8 mouse cellular contexts compared by ENCODE assay signal in the genomic region with DNA sequence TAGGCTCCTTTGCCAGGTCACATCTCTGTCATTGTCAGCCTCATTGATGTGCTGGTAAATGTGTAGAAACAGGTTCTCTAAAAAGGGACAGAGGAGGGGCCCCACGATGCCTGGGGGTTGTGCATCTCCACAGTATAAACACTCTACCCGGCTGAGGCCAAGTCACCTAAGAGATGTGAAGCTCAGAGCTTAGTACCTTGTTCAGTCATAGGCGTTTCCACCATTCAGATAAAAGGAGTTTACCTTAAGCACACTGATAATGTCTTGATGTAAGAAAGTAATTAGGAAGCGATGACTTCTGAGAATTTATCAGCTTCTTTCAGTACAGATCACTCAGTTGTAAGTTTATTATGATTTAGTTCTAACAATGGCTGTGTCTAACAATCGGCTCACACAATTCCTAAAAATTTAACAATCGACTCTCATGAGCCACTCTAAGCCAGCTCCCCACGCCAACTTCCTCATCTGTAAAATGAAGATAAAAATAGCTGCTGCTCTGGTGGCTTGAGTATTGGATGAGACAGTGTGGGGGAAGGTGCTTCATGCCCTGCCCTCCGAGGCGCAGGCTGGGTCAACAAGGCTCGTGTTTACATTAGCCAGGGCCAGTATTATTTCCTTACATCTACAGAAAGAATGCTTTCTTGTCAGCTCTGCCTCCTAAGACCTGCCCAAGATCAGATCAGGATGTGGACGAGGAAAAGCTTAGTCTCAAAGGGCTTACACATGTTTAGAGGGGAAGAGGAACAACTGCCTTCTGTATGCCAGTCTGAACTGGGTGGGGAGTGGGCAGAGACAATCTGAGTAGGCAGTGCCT. TPM values are rescaled to one million over a fixed set of nuclear protein-coding genes. Genes with fewer than 3 reads are reported as not detected.
A peak's percentile ranks its signal among the peaks of the same experiment; 100 is the strongest.
DNase-seq lines count a peak whose midpoint lies in the region; ATAC-seq lines count a peak whose summit lies in the region.
"Had no signal": no experiment of that assay in that cellular context is flagged by ENCODE, and none has a peak within 500 bp of the region (broad histone marks: within the 10 kb centered on the region; RNA-seq: fewer than 3 reads in every experiment).

No protein-coding gene starts in this region.

- H3K4me2 ChIP-seq in liver, embryonic 15.5 days, result peak overlapping the region; percentile 49

- H3K4me1 ChIP-seq in liver, embryonic 15.5 days (replicated peaks), result peaks cover 70% of the 10 kb centered on the region

- 2% methylated on average over 11 of the region's 11 CpGs for WGBS in liver, embryonic 15.5 days (ENCODE audit: insufficient replicate concordance)

- H3K27me3 ChIP-seq in liver, embryonic 15.5 days, result no peaks in the 10 kb centered on the region

- no peak overlapping the region for H3K4me3 ChIP-seq in liver, embryonic 15.5 days (replicated peaks)
- H3K4me3 ChIP-seq: erythroblast, embryonic 14.5 days had no signal

- H3K36me3 ChIP-seq in liver, embryonic 15.5 days (replicated peaks), result 0 out of 2 replicates have a peak, but pooled peaks cover 3% of the 10 kb centered on the region

- ATAC-seq in liver, embryonic 15.5 days (ENCODE audit: insufficient read depth), result peak; percentile 65
- ATAC-seq in neutrophil, adult 5-6 weeks (ENCODE audit: extremely low read depth, insufficient number of reproducible peaks, low FRiP score, poor library complexity, severe bottlenecking), result peak; percentile 39; the same call in 1 of the 2 replicates
- no peak for ATAC-seq in activated CD4-positive, CD25-positive, alpha-beta regulatory T cell, adult 4 months

- DNase-seq in spleen, postnatal 36 days (ENCODE audit: low spot score in 2 of 2), result peak; percentile 64 to 66
- no peak for DNase-seq in spleen, adult 12 weeks (ENCODE audit: low spot score)
- peak; percentile 51 to 62 for DNase-seq in heart, adult 9 months (ENCODE audit: low spot score in 2 of 2)
- no peak for DNase-seq in frontal cortex, postnatal 14 days (ENCODE audit: low spot score in 2 of 2)

- peak overlapping the region; percentile 65 for H3K27ac ChIP-seq in liver, embryonic 15.5 days (replicated peaks)

- H3K9me3 ChIP-seq in liver, embryonic 15.5 days (replicated peaks), result no peaks in the 10 kb centered on the region

- no peak overlapping the region for H3K9ac ChIP-seq in liver, embryonic 15.5 days

RNA-seq across cellular contexts. Expression of gene Spns2, which starts 22.8 kb away (rescaled TPM):
- 4.1 and 5.3 TPM in 2 replicates for polyA plus RNA-seq in liver, embryonic 15.5 days (2015; fragmentation: Nextera tagmentation; extraction: Ambion mirVana)
- total RNA-seq in neutrophil, adult 5-6 weeks (2017), result 15.7 and 19.3 TPM in 2 replicates
- not detected for polyA plus RNA-seq in activated CD4-positive, CD25-positive, alpha-beta regulatory T cell, adult 4 months (2017; shearing (Covaris generic))

RNA-seq across cellular contexts. Expression of gene Mybbp1a, which starts 25.7 kb away (rescaled TPM):
- 66.0 and 70.7 TPM in 2 replicates for polyA plus RNA-seq in liver, embryonic 15.5 days (2015; fragmentation: Nextera tagmentation; extraction: Ambion mirVana)
- total RNA-seq in neutrophil, adult 5-6 weeks (2017), result 57.1 and 73.4 TPM in 2 replicates
- 10 to 100 TPM; 55.5 to 77.9 TPM for polyA plus RNA-seq in activated CD4-positive, CD25-positive, alpha-beta regulatory T cell, adult 4 months (2017; shearing (Covaris generic))

RNA-seq across cellular contexts. Expression of gene Ggt6, which starts 31.6 kb away (rescaled TPM):
- polyA plus RNA-seq in liver, embryonic 15.5 days (2015; fragmentation: Nextera tagmentation; extraction: Ambion mirVana), result 0.32 and 0.36 TPM in 2 replicates
- total RNA-seq in neutrophil, adult 5-6 weeks (2017), result not detected in 2 replicates
- polyA plus RNA-seq in activated CD4-positive, CD25-positive, alpha-beta regulatory T cell, adult 4 months (2017; shearing (Covaris generic)), result not detected
- polyA plus RNA-seq: erythroblast, embryonic 14.5 days had no signal

RNA-seq across cellular contexts. Expression of gene Smtnl2, which starts 55.4 kb away (rescaled TPM):
- polyA plus RNA-seq in liver, embryonic 15.5 days (2015; fragmentation: Nextera tagmentation; extraction: Ambion mirVana), result 4.2 and 4.5 TPM in 2 replicates
- not detected in 2 replicates for total RNA-seq in neutrophil, adult 5-6 weeks (2017)
- not detected for polyA plus RNA-seq in activated CD4-positive, CD25-positive, alpha-beta regulatory T cell, adult 4 months (2017; shearing (Covaris generic))
- polyA plus RNA-seq: erythroblast, embryonic 14.5 days had no signal

Comparison
In these comparisons a context has a peak if more than half of its experiments do, and no peak if none do; other contexts are left out.
1. DNase-seq: peak in spleen, postnatal 36 days (2 of 2) and heart, adult 9 months (2 of 2); none in spleen, adult 12 weeks (single experiment) and frontal cortex, postnatal 14 days (0 of 2).